Mouse (Mus musculus) intestine, embryonic 16.5 days (tissue): Measurements from ENCODE around the gene Prkca. TPM values are rescaled to one million over a fixed set of nuclear protein-coding genes. Genes with fewer than 3 reads are reported as not detected.

ENCODE experiments used
- ATAC-seq: fragments of 200-750 bp; cut with Nextera tagmentation; 2 replicates; pipeline ENCODE4 v1.8.0; 2017; ENCODE audit warnings: moderate TSS enrichment, moderate library complexity
- H3K27ac ChIP-seq: fragments of 300-500 bp; sonication (generic); 2 replicates; pipeline ENCODE4 v1.5.1; 2014; ENCODE audit warnings: mild to moderate bottlenecking, low read length
- H3K27me3 ChIP-seq: fragments of 300-500 bp; sonication (generic); replicated peaks from 2 replicates; pipeline ENCODE4 v1.6.1; 2014; ENCODE audit warnings: low read length, control low read depth, mixed read lengths; ENCODE audit not compliant: control insufficient read depth, insufficient read depth
- H3K36me3 ChIP-seq: fragments of 300-500 bp; sonication (generic); 2 replicates; pipeline ENCODE4 v1.6.1; 2014; ENCODE audit warnings: low read length, control low read depth; ENCODE audit not compliant: control insufficient read depth, insufficient read depth
- H3K4me1 ChIP-seq: fragments of 300-500 bp; sonication (generic); 2 replicates; pipeline ENCODE4 v1.6.1; 2014; ENCODE audit warnings: low read length, control low read depth, mixed read lengths; ENCODE audit not compliant: control insufficient read depth, insufficient read depth
- H3K4me2 ChIP-seq: fragments of 300-500 bp; sonication (generic); 2 replicates; pipeline ENCODE4 v1.6.1; 2014; ENCODE audit warnings: low read depth, low read length, control low read depth
- H3K4me3 ChIP-seq: fragments of 300-500 bp; sonication (generic); 2 replicates; pipeline ENCODE4 v1.5.1; 2014; ENCODE audit warnings: mild to moderate bottlenecking, low read length
- H3K9ac ChIP-seq: fragments of 300-500 bp; sonication (generic); 2 replicates; pipeline ENCODE4 v1.6.1; 2014; ENCODE audit warnings: low read depth, low read length
- H3K9me3 ChIP-seq: fragments of 300-500 bp; sonication (generic); 2 replicates; pipeline ENCODE4 v1.6.1; 2016; ENCODE audit warnings: low read length, control low read depth; ENCODE audit not compliant: control insufficient read depth
- WGBS: fragments of 180-500 bp; shearing (Covaris S2); extraction: QIAGEN DNeasy Blood & Tissue Kit; methylation state at CpG from one replicate; pipeline ENCODE4 v1.1.7; 2014; 5-methylcytosine and 5-hydroxymethylcytosine counted together
- polyA plus RNA-seq: library from polyadenylated mRNA; unstranded; fragments of >200 nt; fragmentation: Nextera tagmentation; extraction: Ambion mirVana; gene quantifications from 2 replicates; pipeline ENCODE4 v1.2.1, GENCODE M21; 2015

The Prkca gene
- polyA plus RNA-seq, 1 experiment from 2014 or later, result 20.3 TPM

DNA sequence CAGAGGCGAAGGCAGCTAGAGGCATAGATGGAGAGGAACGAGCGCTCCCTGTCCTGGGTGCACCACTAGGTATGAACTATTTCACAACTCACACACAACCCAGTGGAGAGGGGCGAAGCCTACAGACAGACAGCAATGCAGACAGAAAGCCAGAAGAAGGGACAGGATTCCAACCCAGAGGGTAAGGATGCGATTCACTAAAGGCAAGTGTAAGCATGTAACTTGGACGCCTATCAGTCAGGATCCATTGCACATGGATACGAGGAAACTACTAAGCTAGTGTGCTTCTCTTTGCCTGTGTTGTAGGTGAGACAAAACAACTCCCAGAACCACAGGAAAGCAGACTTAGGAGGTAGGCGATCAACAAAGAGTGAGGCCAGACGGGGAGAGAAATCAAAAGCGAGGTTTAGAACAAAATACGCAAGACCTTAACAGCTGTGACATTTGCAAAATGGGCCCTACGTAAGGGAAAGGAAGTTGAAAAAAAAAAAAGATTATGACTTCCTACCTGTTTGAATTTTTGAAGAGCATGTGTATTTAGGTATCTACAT is 70.2 kb downstream of the Prkca start:
- Histone ChIP-seq H3K27ac (no peak overlapping the region; the same call in 1 of the 2 replicates), H3K4me3 (no peak overlapping the region), H3K9me3 (no peaks in the 10 kb centered on the region), H3K4me1 (peaks cover 44% of the 10 kb centered on the region), H3K4me2 (no peak overlapping the region), H3K27me3 (no peaks in the 10 kb centered on the region), H3K9ac (no peak overlapping the region), H3K36me3 (no peaks in the 10 kb centered on the region)
- no peak for ATAC-seq
- 91% methylated on average over 12 of the region's 12 CpGs for WGBS

DNA sequence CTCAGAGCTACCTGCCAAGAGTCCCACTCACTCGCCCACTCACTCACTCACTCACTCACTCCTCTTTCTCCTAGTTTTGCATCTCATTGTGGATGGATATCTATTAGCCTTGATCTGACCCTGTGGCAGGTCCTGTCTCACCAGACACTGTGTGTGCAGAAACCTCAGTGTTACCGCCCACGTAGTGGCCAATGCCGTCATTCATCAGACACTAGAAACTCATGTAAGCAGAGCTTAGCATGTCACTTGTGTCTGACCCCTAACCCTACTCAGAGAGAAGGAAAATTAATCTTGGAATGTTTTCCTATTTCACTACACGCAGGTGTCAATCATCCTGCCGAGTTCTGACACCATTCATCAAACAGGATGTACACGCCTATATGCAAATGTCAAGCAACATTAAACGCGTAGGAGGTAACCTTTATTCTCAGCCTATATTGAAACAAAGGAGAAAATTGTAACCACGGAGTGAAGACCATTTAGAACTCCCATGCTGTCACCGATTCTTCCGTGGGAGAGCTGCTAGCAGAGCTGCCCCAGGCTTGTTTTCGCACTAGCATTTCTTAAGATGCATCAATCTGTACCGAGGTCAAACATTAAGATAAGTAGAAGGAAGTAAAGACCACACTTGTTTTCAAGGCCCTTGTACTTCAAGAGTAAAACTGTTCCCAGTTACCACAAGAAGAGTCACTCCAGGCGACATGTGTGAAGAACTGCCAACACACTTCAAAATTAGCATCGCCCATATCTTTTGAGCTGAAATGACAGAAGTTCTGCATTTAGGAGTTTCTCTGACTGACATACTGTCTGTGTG is 70.9 kb downstream of the Prkca start:
- H3K4me2 ChIP-seq, result no peak overlapping the region
- no peak overlapping the region for H3K9ac ChIP-seq
- no peaks in the 10 kb centered on the region for H3K27me3 ChIP-seq
- whole genome bisulfite sequencing, result 81% methylated on average over 16 of the region's 16 CpGs
- H3K4me1 ChIP-seq, result peaks cover 43% of the 10 kb centered on the region
- H3K27ac ChIP-seq, result no peak overlapping the region; the same call in 1 of the 2 replicates
- H3K36me3 ChIP-seq, result no peaks in the 10 kb centered on the region
- no peaks in the 10 kb centered on the region for H3K9me3 ChIP-seq
- ATAC-seq, result no peak
- H3K4me3 ChIP-seq, result no peak overlapping the region

GRCm38 (mm10) chr11:108271305-108271704 is 72.4 kb downstream of the Prkca start:
- Histone ChIP-seq H3K4me3 (no peak overlapping the region), H3K27me3 (no peaks in the 10 kb centered on the region), H3K36me3 (no peaks in the 10 kb centered on the region), H3K9ac (no peak overlapping the region), H3K9me3 (no peaks in the 10 kb centered on the region), H3K27ac (no peak overlapping the region), H3K4me2 (no peak overlapping the region), H3K4me1 (peaks cover 31% of the 10 kb centered on the region)
- WGBS, result 46% methylated on average over 8 of the region's 8 CpGs
- peak; percentile 44 for ATAC-seq

- peak overlapping the region; percentile 40; the same call in 1 of the 2 replicates for H3K27ac ChIP-seq
- peak; percentile 22; the same call in 1 of the 2 replicates for ATAC-seq
- 58% methylated on average over 7 of the region's 7 CpGs for WGBS
These were observed 74.2 kb downstream of the Prkca start for GRCm38 (mm10) chr11:108269516-108269915.

GRCm38 (mm10) chr11:108268421-108269322 is 75.1 kb downstream of the Prkca start:
- ATAC-seq, result no peak
- peaks cover 30% of the 10 kb centered on the region for H3K4me1 ChIP-seq

More at GRCm38 (mm10) chr11:108269516-108269915, 74.2 kb downstream of the Prkca start:
- H3K36me3 ChIP-seq, result no peaks in the 10 kb centered on the region
- no peaks in the 10 kb centered on the region for H3K27me3 ChIP-seq
- H3K9ac ChIP-seq, result 0 out of 2 replicates have a peak overlapping the region, but pooled peaks have one; percentile 21
- peaks cover 32% of the 10 kb centered on the region for H3K4me1 ChIP-seq
- no peaks in the 10 kb centered on the region for H3K9me3 ChIP-seq
- H3K4me2 ChIP-seq, result no peak overlapping the region
- H3K4me3 ChIP-seq, result no peak overlapping the region

GRCm38 (mm10) chr11:108267825-108268224 is 75.9 kb downstream of the Prkca start:
- 82% methylated on average over 7 of the region's 7 CpGs for WGBS
- no peaks in the 10 kb centered on the region for H3K27me3 ChIP-seq
- no peak overlapping the region for H3K27ac ChIP-seq
- H3K4me2 ChIP-seq, result no peak overlapping the region
- no peaks in the 10 kb centered on the region for H3K9me3 ChIP-seq
- H3K9ac ChIP-seq, result no peak overlapping the region
- no peaks in the 10 kb centered on the region for H3K36me3 ChIP-seq
- peaks cover 24% of the 10 kb centered on the region for H3K4me1 ChIP-seq
- no peak overlapping the region for H3K4me3 ChIP-seq
- no peak for ATAC-seq

More at GRCm38 (mm10) chr11:108268421-108269322, 75.1 kb downstream of the Prkca start:
- 73% methylated on average over 12 of the region's 12 CpGs for WGBS
- H3K9me3 ChIP-seq, result no peaks in the 10 kb centered on the region
- H3K27me3 ChIP-seq, result no peaks in the 10 kb centered on the region
- no peaks in the 10 kb centered on the region for H3K36me3 ChIP-seq
- no peak overlapping the region for H3K4me3 ChIP-seq
- H3K27ac ChIP-seq, result peak overlapping the region; percentile 40; the same call in 1 of the 2 replicates
- no peak overlapping the region for H3K9ac ChIP-seq
- no peak overlapping the region for H3K4me2 ChIP-seq

DNA sequence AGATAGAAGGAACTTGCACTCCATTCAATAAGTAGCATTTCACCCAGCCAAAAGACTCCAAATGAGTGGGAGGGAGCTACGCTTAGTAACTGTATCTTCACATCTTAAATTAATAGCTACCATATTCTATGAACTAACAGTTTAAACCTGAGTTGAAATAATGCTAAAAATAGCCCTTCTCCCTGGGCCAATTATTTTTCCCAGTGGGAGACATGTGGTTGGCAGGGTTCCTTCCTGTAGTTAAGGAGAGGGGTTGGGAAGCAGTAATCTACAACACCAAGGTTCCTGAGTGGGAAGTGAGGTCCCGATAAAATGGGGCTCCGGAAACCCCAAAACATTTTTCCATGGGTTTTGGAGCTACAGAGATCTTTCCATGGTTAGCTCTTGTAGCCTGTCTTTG is 76.7 kb downstream of the Prkca start:
- Histone ChIP-seq H3K27ac (no peak overlapping the region), H3K4me2 (no peak overlapping the region), H3K4me1 (peaks cover 18% of the 10 kb centered on the region), H3K36me3 (no peaks in the 10 kb centered on the region), H3K27me3 (no peaks in the 10 kb centered on the region), H3K9me3 (no peaks in the 10 kb centered on the region), H3K4me3 (no peak overlapping the region), H3K9ac (no peak overlapping the region)
- WGBS, result 74% methylated on average over 3 of the region's 3 CpGs
- ATAC-seq, result no peak

DNA sequence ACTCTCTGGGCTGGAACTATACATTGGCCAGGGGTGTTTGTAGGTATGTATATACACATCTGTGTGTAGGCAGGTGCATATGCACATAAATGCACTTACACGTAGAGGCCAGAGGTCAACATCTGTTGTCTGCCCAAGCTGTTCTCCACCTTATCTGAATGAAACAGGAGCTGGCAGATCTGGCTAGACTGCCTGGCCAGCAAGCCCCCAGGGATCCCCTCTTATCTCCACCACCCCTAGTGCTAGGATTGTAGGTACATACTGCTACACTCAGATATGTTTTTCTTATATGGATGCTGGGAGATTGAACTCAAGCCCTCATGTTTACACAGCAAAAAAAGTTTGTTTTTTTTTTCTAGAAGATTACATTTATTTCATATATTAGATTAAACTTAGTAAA is 79.9 kb downstream of the Prkca start:
- H3K36me3 ChIP-seq, result no peaks in the 10 kb centered on the region
- H3K4me2 ChIP-seq, result no peak overlapping the region
- H3K4me1 ChIP-seq, result peaks cover 16% of the 10 kb centered on the region
- H3K9ac ChIP-seq, result no peak overlapping the region
- no peak overlapping the region for H3K4me3 ChIP-seq
- ATAC-seq, result peak; percentile 53
- no peaks in the 10 kb centered on the region for H3K9me3 ChIP-seq
- no peak overlapping the region for H3K27ac ChIP-seq
- WGBS, result 44% methylated on average over 1 of the region's 1 CpGs
- no peaks in the 10 kb centered on the region for H3K27me3 ChIP-seq

GRCm38 (mm10) chr11:108263406-108263805 is 80.3 kb downstream of the Prkca start:
- Histone ChIP-seq H3K36me3 (no peaks in the 10 kb centered on the region), H3K27me3 (no peaks in the 10 kb centered on the region), H3K9ac (no peak overlapping the region), H3K9me3 (no peaks in the 10 kb centered on the region), H3K4me2 (no peak overlapping the region), H3K4me3 (no peak overlapping the region), H3K27ac (no peak overlapping the region), H3K4me1 (peaks cover 20% of the 10 kb centered on the region)
- peak; percentile 69 for ATAC-seq
- 48% methylated on average over 3 of the region's 3 CpGs for WGBS
